Mouse (Mus musculus) liver, embryonic 14.5 days (tissue): Measurements from ENCODE around the gene Gm1043.

Experiments used
- CTCF ChIP-seq: IDR thresholded peaks from 2 replicates; pipeline ENCODE4 v1.5.1; 2016; ENCODE audit warnings: antibody characterized with exemption, low read depth, control low read depth
- EP300 ChIP-seq: IDR thresholded peaks from 2 replicates; pipeline ENCODE4 v1.6.1; 2016; ENCODE audit warnings: antibody characterized with exemption, low read depth

DNA sequence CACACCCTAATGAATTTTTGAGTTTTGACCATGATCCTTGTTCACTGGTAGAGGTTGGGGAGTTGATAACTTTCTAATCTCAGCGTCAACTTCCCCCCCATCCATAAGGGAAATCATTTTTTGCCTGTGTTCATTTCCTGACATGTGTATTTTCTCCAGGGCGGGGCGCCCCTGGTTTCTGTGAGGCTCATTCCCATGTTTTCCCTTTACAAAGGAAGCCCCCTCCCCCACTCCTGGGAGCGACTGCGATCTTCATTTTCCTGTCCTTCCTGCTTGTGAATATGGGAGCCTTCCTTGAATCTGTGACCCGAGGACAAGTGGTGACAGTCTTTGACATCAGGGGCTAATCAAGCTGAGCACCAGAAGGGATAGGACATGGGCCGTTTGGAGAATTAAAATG lies 171.7 kb downstream of the Gm1043 start:
- TF ChIP-seq CTCF (no peak), EP300 (no peak)
